ENCODE assay signal across 9 mouse cellular contexts in genomic region chr8:61875290-61875689, GRCm38 (mm10). TPM values are rescaled to one million over a fixed set of nuclear protein-coding genes. Genes with fewer than 3 reads are reported as not detected.
DNase-seq lines count a peak whose midpoint lies in the region.
"Had no signal": no experiment of that assay in that cellular context is flagged by ENCODE, and none has a peak within 500 bp of the region (broad histone marks: within the 10 kb centered on the region; RNA-seq: fewer than 3 reads in every experiment).

No protein-coding gene starts in this region.

- H3K27ac ChIP-seq in heart, embryonic 10.5 days: no peak overlapping the region
- H3K27ac ChIP-seq: limb, embryonic 12.5 days had no signal

- peak; percentile 67 to 83 for DNase-seq in heart, postnatal 10 days
- no peak for DNase-seq in heart, embryonic 10.5 days (ENCODE audit: low spot score)
- peak; percentile 4 to 19 for DNase-seq in CD8-positive naive resting alpha-beta T cell, adult 2 months (ENCODE audit: low read depth in 2 of 2, low spot score in 2 of 2)
- peak; percentile 71 for DNase-seq in brain, adult 2 months (ENCODE audit: low read depth, low spot score)
- DNase-seq in gastrocnemius, postnatal 14 days: peak; percentile 19
- DNase-seq in layer of hippocampus, adult 9-11 months: peak; percentile 23
- DNase-seq in mesoderm, embryonic 11.5 days (ENCODE audit: low read depth, low spot score): peak; percentile 80
- DNase-seq in testis, postnatal 14 days (ENCODE audit: low spot score): peak; percentile 16

- peaks cover 21% of the 10 kb centered on the region for H3K4me1 ChIP-seq in heart, embryonic 10.5 days
- H3K4me1 ChIP-seq: limb, embryonic 12.5 days had no signal

- H3K27me3 ChIP-seq in heart, embryonic 10.5 days (ENCODE audit: insufficient read depth, poor library complexity, severe bottlenecking): no peaks in the 10 kb centered on the region
- H3K27me3 ChIP-seq: limb, embryonic 12.5 days had no signal

- intact Hi-C loops in heart, postnatal 10 days (cut with DNase I): loop anchor here (1.0 to 2.0 kb wide), 2 partner anchors 174 to 334 kb away; no protein-coding TSS in a partner anchor
- intact Hi-C loops in gastrocnemius, postnatal 14 days (cut with DNase I; ENCODE audit: low total_unique reads): loop anchor here (5.0 to 10.0 kb wide), 2 partner anchors 170 to 333 kb away; no protein-coding TSS in a partner anchor

- no peak overlapping the region for H3K4me3 ChIP-seq in heart, embryonic 10.5 days
- H3K4me3 ChIP-seq: limb, embryonic 12.5 days had no signal

- peaks cover 30% of the 10 kb centered on the region for H3K36me3 ChIP-seq in heart, embryonic 10.5 days
- H3K36me3 ChIP-seq: limb, embryonic 12.5 days had no signal

- no peaks in the 10 kb centered on the region for H3K9me3 ChIP-seq in heart, embryonic 10.5 days
- H3K9me3 ChIP-seq: limb, embryonic 12.5 days had no signal

- WGBS in heart, embryonic 10.5 days: 10% methylated on average over 5 of the region's 5 CpGs

RNA-seq across cellular contexts. Expression of gene Palld, which starts 27.2 kb away (rescaled TPM):
- total RNA-seq in heart, postnatal 10 days (2021): 100 to 1,000 TPM; 280 to 283 TPM
- polyA plus RNA-seq in heart, embryonic 10.5 days (2016; fragmentation: Nextera tagmentation; extraction: Ambion mirVana): 167 and 228 TPM in 2 replicates
- total RNA-seq in gastrocnemius, postnatal 14 days (2021): 100 to 1,000 TPM; 116 to 127 TPM

RNA-seq across cellular contexts. Expression of gene Ddx60, which starts 52.6 kb away (rescaled TPM):
- 1 to 10 TPM; 1.6 to 1.8 TPM for total RNA-seq in heart, postnatal 10 days (2021)
- 0.57 and 2.0 TPM in 2 replicates for polyA plus RNA-seq in heart, embryonic 10.5 days (2016; fragmentation: Nextera tagmentation; extraction: Ambion mirVana)
- under 1 TPM; 0.33 to 0.59 TPM for total RNA-seq in gastrocnemius, postnatal 14 days (2021)
